Mouse (Mus musculus) testis, adult 2 months (tissue): Measurements from ENCODE around the gene Slit1. TPM values are rescaled to one million over a fixed set of nuclear protein-coding genes. Genes with fewer than 3 reads are reported as not detected.

ENCODE experiments used
- H3K27ac ChIP-seq: fragments of 200-500 bp; 2 replicates; pipeline ENCODE4 v1.5.1; 2012; ENCODE audit warnings: low read depth, low read length; ENCODE audit not compliant: control insufficient read depth, insufficient read depth
- H3K27me3 ChIP-seq: fragments of 200-500 bp; 2 replicates; pipeline ENCODE4 v1.6.1; 2012; ENCODE audit warnings: mild to moderate bottlenecking, low read length, moderate library complexity; ENCODE audit not compliant: control insufficient read depth, insufficient read depth
- H3K36me3 ChIP-seq: fragments of 200-500 bp; 2 replicates; pipeline ENCODE4 v1.6.1; 2012; ENCODE audit warnings: mild to moderate bottlenecking, low read length; ENCODE audit not compliant: control insufficient read depth, insufficient read depth
- H3K4me1 ChIP-seq: fragments of 200-500 bp; 2 replicates; pipeline ENCODE4 v1.6.1; 2012; ENCODE audit warnings: low read length; ENCODE audit not compliant: control insufficient read depth, insufficient read depth
- H3K4me3 ChIP-seq: fragments of 200-500 bp; 2 replicates; pipeline ENCODE4 v1.5.1; 2012; ENCODE audit warnings: low read depth, mild to moderate bottlenecking, low read length, moderate library complexity, mixed read lengths; ENCODE audit not compliant: control insufficient read depth
- CTCF ChIP-seq: fragments of 200-500 bp; IDR thresholded peaks from 2 replicates; pipeline ENCODE4 v1.5.1; 2012; ENCODE audit warnings: low read depth, mild to moderate bottlenecking, inconsistent platforms, low read length, moderate library complexity; ENCODE audit not compliant: control insufficient read depth, insufficient read depth, insufficient replicate concordance
- POLR2A ChIP-seq: fragments of 200-500 bp; IDR thresholded peaks from 2 replicates; pipeline ENCODE4 v1.6.1; 2012; ENCODE audit warnings: low read depth, mild to moderate bottlenecking, inconsistent platforms, low read length, moderate library complexity; ENCODE audit not compliant: control insufficient read depth
- polyA plus RNA-seq: library from polyadenylated mRNA; depleted of rRNA; stranded (reverse); fragments of >200 nt; gene quantifications from 2 replicates; pipeline ENCODE4 v1.2.3, GENCODE M21; 2012

Gene Slit1
- polyA plus RNA-seq, 1 experiment = 9.6 TPM

DNA sequence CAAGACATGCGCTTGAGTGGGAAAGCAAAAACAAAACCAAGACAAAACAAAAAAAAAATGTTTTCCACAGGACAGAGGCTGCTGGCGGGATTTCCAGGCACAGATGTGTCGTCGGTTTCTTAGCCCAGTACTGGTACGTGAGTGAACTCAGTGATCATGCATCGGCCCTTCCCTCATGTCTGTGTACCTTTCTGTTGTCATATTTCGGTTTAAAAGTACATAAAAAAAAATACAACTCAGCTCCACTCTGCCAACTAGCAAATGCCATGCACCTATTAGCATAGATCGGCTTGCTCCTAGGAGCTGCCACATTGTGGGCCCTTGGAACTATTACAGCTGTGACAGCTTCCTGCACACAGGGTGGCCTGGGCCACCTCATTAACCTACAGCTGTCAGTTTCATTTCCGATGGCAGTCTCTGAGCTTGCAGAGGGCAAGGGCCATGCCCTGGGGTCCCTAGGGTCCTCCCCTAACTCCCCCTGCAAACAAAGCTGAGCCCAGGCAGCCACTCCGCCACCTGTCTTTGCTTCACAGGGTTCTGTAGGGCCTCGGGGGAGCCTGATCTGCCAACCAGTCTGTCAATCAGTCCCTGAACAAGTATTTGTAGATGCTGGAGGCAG is 127.8 kb downstream of the Slit1 start:
- no peaks in the 10 kb centered on the region for H3K27me3 ChIP-seq

DNA sequence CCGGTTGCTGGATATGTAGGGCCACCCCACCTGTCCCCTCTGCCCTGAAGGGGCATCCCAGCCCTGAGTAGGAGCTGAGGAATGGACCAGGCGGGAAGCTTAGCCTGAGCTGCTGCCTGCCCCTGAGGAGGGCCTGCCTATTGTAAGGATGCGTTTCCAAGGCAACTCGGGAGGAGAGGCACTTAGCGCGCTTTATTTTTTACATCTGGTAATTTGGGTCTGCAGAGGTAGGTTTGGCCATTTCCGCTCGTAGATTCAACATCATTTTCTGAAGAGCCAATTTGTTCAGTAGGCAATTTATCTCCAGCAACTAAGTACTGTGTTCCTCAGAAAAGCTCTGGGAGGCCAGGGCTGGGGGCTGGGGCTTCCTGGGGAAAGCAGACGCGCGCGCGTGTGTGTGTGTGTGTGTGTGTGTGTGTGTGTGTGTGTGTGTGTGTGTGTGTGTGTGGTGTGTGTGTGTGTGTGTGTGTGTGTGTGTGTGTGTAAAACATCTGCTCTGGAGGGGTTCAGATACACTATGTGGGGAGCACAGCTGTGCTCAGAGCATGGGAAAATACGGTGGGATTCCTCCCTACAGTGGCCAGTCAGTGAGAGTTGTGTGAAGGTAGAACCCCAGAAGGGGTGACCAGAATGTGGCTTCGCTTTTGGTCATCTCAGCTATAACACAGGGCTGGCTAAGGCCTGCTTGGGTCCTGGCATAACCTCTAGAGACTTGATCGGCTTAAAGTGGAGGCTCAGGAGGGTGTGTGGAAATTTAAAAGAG is 130.0 kb downstream of the Slit1 start:
- Histone ChIP-seq H3K4me3 (no peak overlapping the region), H3K27me3 (no peaks in the 10 kb centered on the region), H3K27ac (no peak overlapping the region)

More for the DNA sequence above, 127.8 kb downstream of the Slit1 start:
- TF ChIP-seq CTCF (no peak), POLR2A (no peak)
- no peaks in the 10 kb centered on the region for H3K36me3 ChIP-seq
- no peaks in the 10 kb centered on the region for H3K4me1 ChIP-seq
- H3K27ac ChIP-seq = no peak overlapping the region
- H3K4me3 ChIP-seq = no peak overlapping the region

DNA sequence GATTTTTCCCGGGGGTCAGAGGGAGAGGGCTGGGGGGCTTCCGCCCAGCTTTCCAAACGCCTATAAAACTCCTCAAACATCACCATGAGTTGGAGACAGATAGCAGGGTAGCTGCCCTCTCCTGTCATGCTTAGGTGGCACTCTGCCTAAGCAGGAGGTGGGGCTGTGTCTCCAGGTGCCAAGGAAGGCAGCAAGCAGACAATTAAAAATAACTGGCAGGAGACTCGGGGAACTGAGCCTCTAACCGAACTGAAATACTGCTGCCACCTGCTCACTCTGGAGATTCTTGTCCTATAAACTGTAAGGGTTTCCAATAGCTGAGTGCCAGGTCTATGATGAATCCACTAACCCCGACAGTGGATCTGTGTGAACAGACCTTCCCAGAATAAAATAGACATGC is 131.8 kb downstream of the Slit1 start:
- Histone ChIP-seq H3K4me3 (no peak overlapping the region), H3K27ac (no peak overlapping the region), H3K36me3 (no peaks in the 10 kb centered on the region), H3K27me3 (no peaks in the 10 kb centered on the region), H3K4me1 (no peaks in the 10 kb centered on the region)
- TF ChIP-seq CTCF (no peak), POLR2A (no peak)

More for the DNA sequence above, 130.0 kb downstream of the Slit1 start:
- no peaks in the 10 kb centered on the region for H3K36me3 ChIP-seq
- no peak for TF ChIP-seq CTCF
- no peak for TF ChIP-seq POLR2A
- no peaks in the 10 kb centered on the region for H3K4me1 ChIP-seq

DNA sequence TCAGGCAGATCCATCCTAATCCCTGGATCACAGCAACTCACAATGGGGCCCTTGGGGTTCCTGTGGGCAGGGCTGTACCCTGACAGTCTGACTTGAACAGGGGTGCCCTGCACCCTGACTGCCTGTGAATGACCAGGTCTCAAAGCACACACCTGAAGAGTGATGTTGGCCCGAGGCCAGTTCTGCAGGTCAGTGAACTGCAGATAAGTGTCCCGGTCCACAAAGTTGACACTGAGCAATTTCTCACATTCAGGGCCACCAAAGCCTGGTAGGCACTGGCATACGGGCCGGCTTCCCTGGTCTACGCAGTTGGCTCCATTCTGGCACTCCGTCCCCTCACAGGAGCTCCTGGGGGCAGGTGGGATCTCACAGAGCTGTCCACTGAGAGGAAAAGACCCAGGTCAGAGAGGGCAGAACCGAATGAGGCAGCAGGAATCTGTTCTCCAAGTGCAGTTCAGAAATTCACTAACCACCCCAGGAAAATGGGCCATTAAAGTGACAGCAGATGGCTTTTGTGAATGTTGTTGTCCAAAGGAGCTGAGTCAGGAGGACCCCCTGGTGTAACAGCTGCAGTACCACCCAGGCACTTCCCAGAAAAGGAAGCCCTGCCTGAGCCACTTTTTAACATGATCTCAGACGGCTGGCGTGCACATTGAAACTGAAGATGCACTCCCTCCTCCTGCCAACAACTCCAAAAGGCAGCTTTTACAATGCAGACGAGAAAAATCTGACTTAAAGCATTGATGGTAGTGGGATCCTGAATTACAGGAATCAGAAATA is 137.1 kb downstream of the Slit1 start:
- no peaks in the 10 kb centered on the region for H3K27me3 ChIP-seq
- no peaks in the 10 kb centered on the region for H3K4me1 ChIP-seq
- no peak overlapping the region for H3K27ac ChIP-seq
- no peaks in the 10 kb centered on the region for H3K36me3 ChIP-seq
- H3K4me3 ChIP-seq = no peak overlapping the region
- TF ChIP-seq POLR2A = no peak
- TF ChIP-seq CTCF = no peak

DNA sequence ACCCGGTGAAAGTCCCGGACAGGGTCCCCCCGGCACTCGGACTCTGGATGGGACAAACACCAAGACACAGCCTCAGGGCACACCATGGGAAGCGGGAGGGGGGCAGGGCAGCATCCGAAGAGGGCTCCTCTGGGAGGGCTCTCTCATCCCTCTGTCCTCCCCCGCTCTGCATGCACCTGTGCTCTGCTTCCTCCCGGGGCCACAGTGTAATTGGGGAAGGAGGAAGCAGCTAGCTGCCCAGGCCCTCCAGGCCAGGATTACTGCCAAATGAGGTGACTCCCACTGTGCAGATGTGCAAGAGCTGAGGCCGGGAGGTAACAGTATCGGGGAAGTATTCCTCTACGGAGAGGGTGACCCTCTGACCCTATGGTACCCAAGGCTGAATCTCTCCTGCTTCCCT is 142.8 kb downstream of the Slit1 start:
- no peak overlapping the region for H3K4me3 ChIP-seq
- H3K27ac ChIP-seq = no peak overlapping the region
- H3K27me3 ChIP-seq = no peaks in the 10 kb centered on the region
- H3K36me3 ChIP-seq = no peaks in the 10 kb centered on the region
- TF ChIP-seq POLR2A (no peak), CTCF (no peak)
- peaks cover 8% of the 10 kb centered on the region for H3K4me1 ChIP-seq

DNA sequence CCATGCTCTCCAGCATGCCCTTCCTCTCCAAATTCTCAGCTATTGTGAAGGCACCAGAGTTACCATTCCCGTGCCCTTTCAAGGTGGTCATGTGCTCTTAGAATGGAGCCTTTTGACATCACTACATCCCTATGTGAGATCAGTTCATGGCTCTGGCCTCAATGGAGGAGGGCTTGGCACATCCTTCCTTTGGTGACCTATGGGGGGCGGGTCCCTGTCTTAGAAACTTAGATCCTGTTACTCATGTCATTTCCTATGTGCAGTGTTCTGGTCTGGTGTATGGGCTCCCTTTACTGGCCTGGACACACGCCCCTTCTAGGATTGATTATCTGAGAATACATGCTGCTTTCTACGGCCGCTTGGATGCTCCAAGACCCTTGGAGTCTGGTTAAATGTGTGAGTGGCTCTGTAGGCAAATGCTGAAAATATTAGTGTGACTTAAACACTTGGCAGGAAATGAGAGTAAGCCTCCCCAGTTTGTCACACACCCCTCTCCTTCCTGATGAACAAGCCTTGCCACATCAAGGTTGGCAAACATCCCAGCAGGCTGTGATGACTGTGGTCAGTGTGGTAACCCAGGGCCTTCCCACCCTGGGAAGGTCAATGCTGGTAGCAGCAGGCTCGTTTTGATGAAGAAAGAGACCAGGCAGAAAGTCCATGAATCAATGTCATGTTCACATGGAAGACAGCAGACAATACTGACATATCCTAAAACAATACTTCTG is 146.1 kb downstream of the Slit1 start:
- no peaks in the 10 kb centered on the region for H3K36me3 ChIP-seq
- no peak overlapping the region for H3K4me3 ChIP-seq
- TF ChIP-seq POLR2A (no peak), CTCF (no peak)
- peaks cover 8% of the 10 kb centered on the region for H3K4me1 ChIP-seq
- H3K27ac ChIP-seq = no peak overlapping the region
- H3K27me3 ChIP-seq = no peaks in the 10 kb centered on the region
